Mouse (Mus musculus) spleen, adult 2 months (tissue): Measurements from ENCODE around the gene Atp5g3. TPM values are rescaled to one million over a fixed set of nuclear protein-coding genes. Genes with fewer than 3 reads are reported as not detected.

Source experiments
- DNase-seq, 2 experiments: peaks; one replicate each; pipeline versions ENCODE4 v3.0.0 to v3.0.0-alpha.2; 2012 to 2021; ENCODE audit warnings: low spot score in 2 of 2, low read depth in 1 of 2
- H3K27ac ChIP-seq: fragments of 200-500 bp; 2 replicates; pipeline ENCODE4 v1.5.1; 2012; ENCODE audit warnings: low read length, inconsistent platforms; ENCODE audit not compliant: insufficient read depth
- H3K27me3 ChIP-seq: fragments of 200-500 bp; 2 replicates; pipeline ENCODE4 v1.6.1; 2012; ENCODE audit warnings: mild to moderate bottlenecking, moderate library complexity, low read length, inconsistent platforms; ENCODE audit not compliant: control insufficient read depth, insufficient read depth
- H3K36me3 ChIP-seq: fragments of 200-500 bp; 2 replicates; pipeline ENCODE4 v1.6.1; 2012; ENCODE audit warnings: mild to moderate bottlenecking, low read length, inconsistent platforms; ENCODE audit not compliant: control insufficient read depth, insufficient read depth
- H3K4me1 ChIP-seq: fragments of 200-500 bp; 2 replicates; pipeline ENCODE4 v1.6.1; 2011; ENCODE audit warnings: inconsistent platforms; ENCODE audit not compliant: control insufficient read depth, insufficient read depth, insufficient read length
- H3K4me3 ChIP-seq: fragments of 200-500 bp; 2 replicates; pipeline ENCODE4 v1.5.1; 2011; ENCODE audit warnings: mild to moderate bottlenecking, inconsistent platforms; ENCODE audit not compliant: insufficient read depth, insufficient read length; ENCODE audit errors: extremely low read depth
- CTCF ChIP-seq: fragments of 200-500 bp; IDR thresholded peaks from 2 replicates; pipeline ENCODE4 v1.5.1; 2011; ENCODE audit warnings: mild to moderate bottlenecking, inconsistent platforms; ENCODE audit not compliant: insufficient read depth, insufficient read length, insufficient replicate concordance; ENCODE audit errors: extremely low read depth
- POLR2A ChIP-seq: fragments of 200-500 bp; IDR thresholded peaks from 2 replicates; pipeline ENCODE4 v1.6.1; 2011; ENCODE audit warnings: low read depth, low read length, inconsistent platforms
- WGBS: fragments of 180-500 bp; shearing (Covaris S2); methylation state at CpG from one replicate; pipeline ENCODE4 v1.1.7; 2018; 5-methylcytosine and 5-hydroxymethylcytosine counted together
- polyA plus RNA-seq: library from polyadenylated mRNA; depleted of rRNA; stranded (reverse); fragments of >200 nt; gene quantifications from 2 replicates; pipeline ENCODE4 v1.2.3, GENCODE M21; 2012

Atp5g3 gene
- polyA plus RNA-seq, 1 experiment, result 155 TPM

DNA sequence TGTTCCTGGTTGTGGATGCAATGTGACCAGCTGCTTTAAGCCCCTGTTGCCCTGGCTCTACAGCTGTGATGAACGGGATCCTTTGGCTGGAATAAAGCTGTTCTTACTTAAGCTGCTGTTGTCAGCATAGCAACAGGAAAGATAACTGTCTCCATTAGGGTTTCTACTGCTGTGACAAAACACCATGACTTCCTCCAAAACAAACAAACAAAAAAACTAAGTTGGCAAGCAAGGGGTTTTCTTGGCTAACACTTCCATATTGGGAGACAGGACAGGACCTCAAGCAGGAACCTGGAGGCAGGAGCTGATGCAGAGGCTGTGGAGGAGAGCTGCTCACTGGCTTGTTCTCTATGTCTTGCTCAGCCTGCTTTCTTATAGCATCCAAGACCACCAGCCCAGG lies 30.2 kb upstream of the Atp5g3 start:
- no peaks in the 10 kb centered on the region for H3K36me3 ChIP-seq
- DNase-seq, result no peak
- H3K4me3 ChIP-seq, result no peak overlapping the region
- TF ChIP-seq POLR2A, result no peak
- TF ChIP-seq CTCF, result no peak
- no peaks in the 10 kb centered on the region for H3K27me3 ChIP-seq
- no peaks in the 10 kb centered on the region for H3K4me1 ChIP-seq
- no peak overlapping the region for H3K27ac ChIP-seq
- WGBS, result 75% methylated on average over 1 of the region's 1 CpGs

DNA sequence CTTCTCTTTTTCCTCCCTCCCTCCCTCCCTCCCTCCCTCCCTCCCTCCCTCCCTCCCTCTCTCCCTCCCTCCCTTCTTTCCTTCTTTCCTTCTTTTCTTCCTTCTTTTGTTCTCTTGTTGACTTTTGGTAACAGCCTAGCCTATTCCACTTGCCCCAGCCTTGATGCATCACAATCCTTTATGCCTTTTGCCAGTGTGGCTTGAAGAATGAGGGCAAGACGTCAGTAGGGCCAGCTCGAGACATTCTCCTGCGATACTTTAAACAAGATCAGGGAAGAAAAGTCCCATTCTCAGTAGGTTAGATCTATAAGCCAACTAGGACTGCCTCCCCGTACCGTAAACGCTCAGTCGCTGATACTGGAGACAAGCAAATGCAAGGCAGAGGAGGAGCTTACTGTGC lies 29.3 kb upstream of the Atp5g3 start:
- TF ChIP-seq CTCF (no peak), POLR2A (no peak)
- Histone ChIP-seq H3K27me3 (no peaks in the 10 kb centered on the region), H3K36me3 (no peaks in the 10 kb centered on the region), H3K27ac (no peak overlapping the region), H3K4me1 (no peaks in the 10 kb centered on the region), H3K4me3 (no peak overlapping the region)
- DNase-seq, result no peak
- 91% methylated on average over 7 of the region's 7 CpGs for WGBS

DNA sequence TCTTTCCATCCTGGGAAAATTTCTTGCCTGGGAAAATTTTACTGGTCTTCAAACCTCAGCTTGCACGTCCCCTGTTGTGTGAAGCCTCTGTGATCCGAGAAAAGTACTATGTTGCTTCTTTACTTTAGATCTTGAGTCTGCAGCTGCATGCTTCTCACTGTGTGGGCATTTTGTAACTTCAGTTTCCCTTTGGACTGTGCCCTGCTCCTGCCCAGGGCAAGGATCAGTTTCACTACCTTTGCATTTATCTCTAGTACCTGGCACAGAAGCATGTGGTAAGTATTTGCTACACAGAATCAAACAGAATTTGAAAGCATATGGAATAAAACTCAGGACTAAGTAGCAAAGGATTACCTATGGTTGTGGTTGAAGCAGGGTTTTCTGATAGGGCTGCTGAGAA lies 27.8 kb upstream of the Atp5g3 start:
- DNase-seq, result no peak
- no peak overlapping the region for H3K4me3 ChIP-seq
- 79% methylated on average over 2 of the region's 2 CpGs for WGBS
- H3K4me1 ChIP-seq, result no peaks in the 10 kb centered on the region
- H3K27ac ChIP-seq, result no peak overlapping the region
- no peak for TF ChIP-seq CTCF
- TF ChIP-seq POLR2A, result no peak
- no peaks in the 10 kb centered on the region for H3K36me3 ChIP-seq
- H3K27me3 ChIP-seq, result no peaks in the 10 kb centered on the region

DNA sequence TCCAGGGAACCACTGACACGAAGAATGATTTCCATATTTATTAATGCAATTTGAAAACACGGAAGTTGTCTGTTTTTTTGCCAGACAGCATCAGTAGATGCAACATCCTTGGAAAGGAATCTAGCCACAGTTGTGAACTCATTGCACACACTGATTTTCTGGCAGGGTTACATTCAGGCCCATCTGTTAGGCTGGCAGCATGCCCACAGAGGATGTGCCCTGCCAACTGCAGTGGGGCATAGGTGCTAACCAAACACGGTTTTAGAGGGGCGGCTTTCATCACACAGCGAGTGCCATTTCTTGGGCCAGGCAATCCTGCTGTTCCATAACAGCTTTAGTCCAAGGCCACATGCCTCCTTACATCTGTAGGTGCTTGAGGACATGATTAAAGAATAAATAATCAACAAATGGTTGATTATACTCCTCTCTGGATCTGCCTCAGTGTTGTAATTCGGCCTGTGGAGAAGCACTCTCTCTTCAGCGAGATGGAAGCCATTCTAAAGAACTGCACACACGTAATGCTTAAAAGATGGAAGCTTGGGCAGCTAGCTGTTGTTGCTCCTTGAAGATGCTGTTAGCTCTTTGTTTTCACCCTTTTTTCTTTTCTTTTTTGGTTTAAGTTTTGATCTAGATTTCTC lies 21.7 kb upstream of the Atp5g3 start:
- Histone ChIP-seq H3K27ac (no peak overlapping the region), H3K36me3 (no peaks in the 10 kb centered on the region), H3K4me3 (no peak overlapping the region), H3K27me3 (no peaks in the 10 kb centered on the region), H3K4me1 (no peaks in the 10 kb centered on the region)
- WGBS, result 81% methylated on average over 8 of the region's 8 CpGs
- TF ChIP-seq POLR2A (no peak), CTCF (no peak)
- no peak for DNase-seq

DNA sequence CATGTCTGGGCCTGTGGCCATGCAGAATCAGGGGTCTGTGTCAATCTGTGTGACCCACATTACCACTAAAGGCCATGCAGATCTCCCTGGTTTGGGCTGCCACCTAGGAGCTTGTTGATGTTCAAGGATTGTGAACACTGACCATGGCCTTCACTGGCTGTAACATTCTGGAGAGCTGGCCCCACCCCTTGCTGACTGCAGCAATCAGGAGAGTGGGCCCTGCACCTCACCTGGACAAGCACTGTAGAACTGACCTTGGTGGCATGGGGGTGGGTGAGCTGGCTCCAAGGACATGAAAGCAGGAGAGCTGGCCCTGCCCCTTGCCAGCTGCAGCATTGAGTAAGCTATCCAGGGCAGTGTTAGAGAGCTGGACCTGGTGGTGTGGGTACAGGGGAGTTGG lies 16.6 kb upstream of the Atp5g3 start:
- no peaks in the 10 kb centered on the region for H3K27me3 ChIP-seq
- no peak overlapping the region for H3K27ac ChIP-seq
- no peak for DNase-seq
- TF ChIP-seq POLR2A (no peak), CTCF (no peak)
- H3K4me3 ChIP-seq, result no peak overlapping the region
- H3K4me1 ChIP-seq, result no peaks in the 10 kb centered on the region
- no peaks in the 10 kb centered on the region for H3K36me3 ChIP-seq

DNA sequence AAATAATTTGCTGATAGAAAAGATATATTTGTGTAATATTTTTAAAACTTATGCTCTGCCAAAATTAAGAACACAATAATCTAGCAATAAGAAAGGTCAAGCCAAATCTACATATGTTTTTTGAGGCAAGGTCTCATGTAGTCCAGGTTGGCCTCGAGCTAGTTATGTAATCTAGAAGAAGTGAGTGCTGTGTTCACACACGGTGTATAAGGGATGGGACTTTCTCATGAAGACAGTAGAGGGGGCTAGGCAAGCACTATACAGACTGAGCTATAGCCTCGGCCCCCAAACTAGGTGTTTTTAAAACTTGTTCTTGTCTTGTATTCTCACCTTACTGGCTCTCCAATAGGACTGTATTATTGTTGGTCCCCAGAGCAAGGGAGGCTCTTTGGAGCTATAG lies 14.4 kb upstream of the Atp5g3 start:
- H3K27ac ChIP-seq, result no peak overlapping the region
- no peaks in the 10 kb centered on the region for H3K36me3 ChIP-seq
- TF ChIP-seq CTCF (no peak), POLR2A (no peak)
- no peak for DNase-seq
- WGBS, result 57% methylated on average over 3 of the region's 3 CpGs
- H3K27me3 ChIP-seq, result no peaks in the 10 kb centered on the region
- H3K4me1 ChIP-seq, result no peaks in the 10 kb centered on the region
- H3K4me3 ChIP-seq, result no peak overlapping the region

DNA sequence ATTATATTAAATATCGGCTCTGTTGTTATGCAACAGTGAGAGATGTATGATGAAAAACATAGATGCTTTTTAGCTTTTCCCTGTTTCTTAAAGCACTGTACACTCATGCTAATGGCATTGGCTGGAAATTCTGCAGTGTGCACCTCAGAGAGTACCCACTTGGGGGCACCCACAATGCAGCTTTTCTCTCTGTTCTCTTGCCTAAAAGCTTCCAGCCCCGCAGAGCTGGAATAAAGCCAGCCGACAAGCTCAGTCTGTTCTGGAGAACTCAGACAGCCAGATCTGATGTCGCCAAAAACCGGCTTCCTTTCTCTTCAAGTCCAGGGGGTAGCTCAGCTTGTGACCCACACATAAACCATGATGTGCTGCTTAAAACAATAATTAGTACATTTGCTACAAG lies 14.0 kb upstream of the Atp5g3 start:
- no peaks in the 10 kb centered on the region for H3K4me1 ChIP-seq
- no peak overlapping the region for H3K27ac ChIP-seq
- no peaks in the 10 kb centered on the region for H3K27me3 ChIP-seq
- no peak for DNase-seq
- WGBS, result 20% methylated on average over 5 of the region's 5 CpGs
- no peak overlapping the region for H3K4me3 ChIP-seq
- no peak for TF ChIP-seq CTCF
- TF ChIP-seq POLR2A, result no peak
- H3K36me3 ChIP-seq, result no peaks in the 10 kb centered on the region
